Mouse (Mus musculus) lung, adult 18-20 months (tissue): ENCODE results near the gene Kctd6.
A peak's percentile ranks its signal among the peaks of the same experiment; 100 is the strongest.

ENCODE experiments used
- DNase-seq, 2 experiments: peaks; one replicate each; pipeline ENCODE4 v3.0.0; 2022; ENCODE audit warnings: mixed read lengths in 2 of 2

Gene Kctd6

GRCm38 (mm10) chr14:8213803-8214224 lies at the start of gene Kctd6:
TSS of gene Kctd6 (plus strand) at chr14:8214140.
- DNase-seq = peak; percentile 97 to 99

DNA sequence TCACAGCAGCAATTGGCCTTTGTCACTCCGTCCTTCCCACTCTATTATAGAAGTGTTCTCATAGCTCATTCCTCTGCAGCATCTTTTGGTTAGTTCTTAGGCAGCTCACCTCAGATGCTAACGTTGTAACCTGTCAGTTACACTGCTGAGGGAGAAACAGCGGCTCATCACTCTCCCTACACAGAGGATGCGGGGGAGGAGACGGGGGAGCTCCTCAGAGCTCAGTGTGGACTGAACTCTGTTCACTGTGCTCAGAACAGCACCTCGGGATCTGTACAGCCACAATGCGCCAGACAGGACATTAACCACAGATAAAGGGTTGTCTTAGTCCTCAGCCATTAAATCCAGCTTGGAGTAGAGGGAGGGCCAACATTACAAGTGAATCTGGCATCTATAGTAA lies 49.5 kb upstream of the Kctd6 start:
- no peak for DNase-seq

DNA sequence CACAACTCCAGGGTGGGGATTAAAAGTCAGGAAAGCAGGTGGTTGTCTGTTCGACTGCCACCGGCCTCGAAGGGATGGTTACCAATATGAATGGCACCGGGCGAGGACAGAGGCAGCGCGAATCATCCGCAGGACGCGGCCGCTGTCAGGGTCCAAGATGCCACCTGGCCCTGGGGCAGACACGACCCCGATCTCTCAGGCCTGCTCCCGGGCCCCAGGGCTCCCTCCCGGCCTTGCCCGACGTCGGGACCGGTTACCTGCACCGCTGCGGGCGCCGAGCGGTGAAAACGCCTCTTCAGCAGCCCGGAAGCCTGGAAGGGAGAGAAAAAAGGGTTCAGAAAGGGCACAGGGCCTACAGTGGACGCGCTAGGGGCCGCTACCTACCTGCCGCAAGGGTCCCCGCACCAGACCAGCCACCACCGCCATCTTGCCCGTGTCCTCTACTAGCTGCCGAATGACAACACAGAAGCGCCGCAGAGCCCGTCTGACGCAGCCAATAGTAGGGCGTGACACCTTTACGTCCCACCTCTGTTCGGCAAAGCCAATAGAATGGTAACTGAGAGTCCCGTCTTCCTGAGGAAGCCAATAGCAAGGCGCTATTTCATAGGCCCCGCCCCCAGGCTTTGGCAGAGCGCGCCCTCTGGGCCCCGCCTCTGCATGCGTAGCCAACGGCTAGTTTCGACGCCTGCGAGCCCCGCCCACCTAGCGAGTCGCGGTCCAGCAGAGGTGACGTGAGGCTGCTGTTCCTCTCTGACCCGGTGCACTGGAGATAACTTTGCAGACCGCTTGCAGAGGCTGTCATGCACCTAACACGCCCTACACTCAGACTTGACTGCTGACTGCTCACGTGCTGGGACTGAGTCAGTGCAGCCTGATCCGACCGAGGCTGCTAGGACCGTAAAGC lies 41.2 kb upstream of the Kctd6 start, which contains the start of gene Pdhb:
TSS of gene Pdhb (minus strand) at position 519 of the 904 bp plus-strand sequence.
- peak; percentile 99 for DNase-seq

- peak in 1 of 2 experiments; percentile 39 for DNase-seq
Measured at GRCm38 (mm10) chr14:8173542-8174250, 40.2 kb upstream of the Kctd6 start.

- peak in 1 of 2 experiments; percentile 18 for DNase-seq
Measured at GRCm38 (mm10) chr14:8174634-8175033, 39.3 kb upstream of the Kctd6 start.

GRCm38 (mm10) chr14:8176251-8176650 lies 37.7 kb upstream of the Kctd6 start:
- DNase-seq = no peak

- no peak for DNase-seq
Measured at GRCm38 (mm10) chr14:8180371-8181035, 33.4 kb upstream of the Kctd6 start.

- DNase-seq = no peak
Measured at GRCm38 (mm10) chr14:8183330-8183729, 30.6 kb upstream of the Kctd6 start.

DNA sequence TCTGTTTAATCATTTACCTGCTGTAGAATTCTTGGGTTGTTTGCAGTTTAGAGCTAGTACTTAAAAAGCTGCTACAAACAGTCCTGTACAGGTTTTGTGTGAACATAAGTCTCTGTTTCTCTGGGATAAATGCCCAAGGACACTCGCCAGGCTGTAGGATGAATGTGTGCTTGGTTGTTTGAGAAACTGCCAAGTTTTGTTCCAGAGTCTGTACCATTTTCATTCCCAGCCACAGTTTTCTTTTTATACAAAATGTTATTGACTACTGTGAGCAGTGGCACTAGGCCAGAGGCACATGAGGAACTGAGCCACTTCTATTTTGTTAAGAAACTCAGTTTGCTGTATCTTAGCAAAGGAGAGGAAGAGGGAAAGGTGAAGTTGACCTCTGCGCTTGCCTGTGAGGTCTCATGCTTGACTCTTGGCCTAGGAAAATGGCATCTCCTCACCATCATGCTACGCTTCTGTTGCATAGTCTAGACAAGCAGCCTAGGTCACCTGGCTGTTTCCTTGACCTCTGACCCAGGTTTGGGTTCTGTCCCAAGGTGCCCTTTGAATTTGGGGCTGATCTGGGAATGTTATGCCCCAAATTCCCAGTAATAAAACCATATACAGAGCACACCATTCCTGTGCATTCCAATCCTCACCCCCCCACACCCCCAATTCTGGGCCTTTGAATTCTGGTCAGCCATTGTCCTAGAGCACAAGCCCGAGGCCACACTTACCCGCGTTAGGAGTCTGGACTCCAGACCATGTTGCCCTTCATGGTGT lies 27.5 kb upstream of the Kctd6 start:
- DNase-seq = peak in 1 of 2 experiments; percentile 7

- DNase-seq = no peak
Measured at GRCm38 (mm10) chr14:8190556-8190955, 23.4 kb upstream of the Kctd6 start.

GRCm38 (mm10) chr14:8191331-8191965 lies 22.5 kb upstream of the Kctd6 start:
- no peak for DNase-seq

GRCm38 (mm10) chr14:8192727-8193126 lies 21.2 kb upstream of the Kctd6 start:
- DNase-seq = no peak

GRCm38 (mm10) chr14:8200769-8201168 lies 13.2 kb upstream of the Kctd6 start:
- no peak for DNase-seq

DNA sequence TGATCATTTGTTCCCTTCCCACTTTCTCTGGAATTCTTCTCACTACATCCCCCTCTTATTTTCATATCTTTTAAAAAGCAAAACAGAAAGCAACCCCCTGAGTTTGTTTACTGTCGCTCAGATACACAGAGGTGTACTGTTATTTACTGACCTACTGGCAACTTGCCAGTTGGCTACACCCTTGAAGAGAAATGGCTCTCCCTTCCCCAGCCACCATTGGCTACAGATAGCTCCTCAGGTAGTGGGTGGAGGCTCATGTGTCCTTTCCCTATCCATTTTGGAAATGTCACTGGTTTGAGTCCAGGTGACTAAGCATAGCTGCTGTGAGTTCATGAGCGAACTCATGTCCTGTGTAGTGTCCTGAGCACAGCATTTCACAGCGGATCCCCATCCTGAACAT lies 12.2 kb upstream of the Kctd6 start:
- no peak for DNase-seq

- no peak for DNase-seq
Measured at GRCm38 (mm10) chr14:8206179-8206910, 7.6 kb upstream of the Kctd6 start.

- DNase-seq = no peak
Measured at GRCm38 (mm10) chr14:8207105-8207504, 6.8 kb upstream of the Kctd6 start.

- DNase-seq = no peak
Measured at GRCm38 (mm10) chr14:8207543-8207942, 6.4 kb upstream of the Kctd6 start.

GRCm38 (mm10) chr14:8208876-8209275 lies 5.1 kb upstream of the Kctd6 start:
- DNase-seq = no peak

GRCm38 (mm10) chr14:8209896-8210295 lies 4.0 kb upstream of the Kctd6 start:
- DNase-seq = no peak

DNA sequence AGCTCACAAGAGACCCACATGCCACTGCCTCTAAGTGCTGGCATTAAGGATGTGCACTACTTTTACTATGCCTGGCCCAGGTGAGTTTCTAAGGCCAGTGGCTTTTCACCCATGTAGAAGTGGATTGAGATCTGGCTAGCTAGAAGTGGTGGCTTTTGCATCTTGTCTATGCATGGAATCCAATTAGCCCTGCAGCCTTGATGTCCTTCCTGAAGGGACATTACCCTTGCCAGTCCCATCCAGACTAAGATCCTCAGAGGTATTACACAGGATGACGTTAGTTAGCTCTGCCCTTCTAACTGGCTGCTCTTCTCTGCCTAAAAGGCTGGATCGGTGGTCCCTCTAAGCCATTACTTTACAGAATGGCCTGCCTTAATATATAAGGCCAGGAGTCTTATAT lies 944 bp upstream of the Kctd6 start:
- no peak for DNase-seq
